Mouse (Mus musculus) right cerebral cortex, adult 2 months (tissue): ENCODE data around the gene Ptbp2.

Experiments
- DNase-seq, 2 experiments: peaks; one replicate each; pipeline ENCODE4 v3.0.0; 2021 to 2022; ENCODE audit warnings: low spot score in 2 of 2

Gene Ptbp2

GRCm38 (mm10) chr3:119701467-119701866 is 82.8 kb downstream of the Ptbp2 start:
- no peak for DNase-seq

- DNase-seq: no peak
Measured at GRCm38 (mm10) chr3:119684741-119685140, 99.5 kb downstream of the Ptbp2 start.
